Mouse (Mus musculus) thymus, adult 18-20 months (tissue): ENCODE results near the gene Olfr518.

Source experiments
- DNase-seq, 2 experiments: peaks; one replicate each; pipeline ENCODE4 v3.0.0; 2022; ENCODE audit warnings: mixed read lengths in 2 of 2

Gene Olfr518

GRCm38 (mm10) chr7:108884906-108885305 lies at the start of gene Olfr518:
TSS of gene Olfr518 (minus strand) at chr7:108885006.
- no peak for DNase-seq

- peak; percentile 79 to 92 for DNase-seq
Measured at GRCm38 (mm10) chr7:108933794-108934731, 49.3 kb upstream of the Olfr518 start, which contains the start of gene Eif3f. TSS of gene Eif3f (plus strand) at chr7:108934417.

DNA sequence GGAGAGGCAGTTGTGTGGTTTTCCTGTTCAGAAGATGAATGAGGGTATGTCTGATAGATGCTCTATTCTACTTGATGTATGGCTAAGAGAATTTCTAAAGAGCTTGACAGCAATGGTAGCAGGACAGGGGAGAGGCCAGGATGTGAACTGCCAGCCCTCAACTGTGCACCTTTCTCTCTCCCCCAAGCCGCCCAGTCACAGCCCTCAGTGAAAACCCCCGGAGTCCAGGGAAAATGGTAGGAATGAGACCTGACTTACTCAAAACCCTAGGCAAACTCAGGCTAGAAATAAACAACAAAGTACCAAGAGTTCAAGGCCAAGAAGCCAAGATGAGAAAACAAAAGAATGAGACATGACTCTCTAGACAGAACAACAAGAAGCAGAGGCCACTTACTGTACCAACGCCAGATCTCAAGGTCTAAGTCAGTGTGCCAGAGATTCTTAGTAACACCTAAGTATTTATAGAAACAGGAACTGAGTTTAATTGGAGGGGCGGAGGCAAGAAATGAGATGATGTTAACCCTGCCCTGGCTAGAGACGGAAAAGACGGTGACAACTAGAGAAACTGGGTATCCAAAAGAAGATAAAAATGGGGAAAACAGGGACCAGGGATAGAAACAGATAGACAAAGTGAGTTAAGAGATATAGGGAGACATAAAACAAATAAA lies 45.1 kb upstream of the Olfr518 start, which contains the start of gene Nlrp10:
TSS of gene Nlrp10 (minus strand) at position 453 of the 668 bp plus-strand sequence.
- no peak for DNase-seq

GRCm38 (mm10) chr7:108928280-108929188 lies 43.7 kb upstream of the Olfr518 start:
- no peak for DNase-seq

DNA sequence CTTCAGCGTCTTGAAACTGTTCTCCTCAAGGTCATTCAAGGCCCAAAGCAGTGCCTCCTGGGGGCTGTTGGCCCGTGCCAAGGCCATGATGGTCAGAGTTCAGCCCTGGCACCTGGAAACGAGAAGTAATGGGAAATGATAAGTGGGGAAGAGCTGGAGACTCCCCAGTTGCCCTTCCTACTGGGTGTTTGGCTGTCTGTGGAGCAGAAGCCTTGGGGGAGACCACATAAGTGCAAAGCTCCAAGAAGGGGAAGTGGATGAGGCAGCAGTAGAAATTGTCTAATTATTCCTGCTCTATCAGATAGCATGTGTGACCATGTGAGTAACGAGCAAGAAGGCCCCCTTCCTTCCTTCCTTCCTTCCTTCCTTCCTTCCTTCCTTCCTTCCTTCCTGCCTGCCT lies 42.2 kb upstream of the Olfr518 start:
- no peak for DNase-seq

- DNase-seq, result no peak
Measured at GRCm38 (mm10) chr7:108903969-108904368, 19.2 kb upstream of the Olfr518 start.

DNA sequence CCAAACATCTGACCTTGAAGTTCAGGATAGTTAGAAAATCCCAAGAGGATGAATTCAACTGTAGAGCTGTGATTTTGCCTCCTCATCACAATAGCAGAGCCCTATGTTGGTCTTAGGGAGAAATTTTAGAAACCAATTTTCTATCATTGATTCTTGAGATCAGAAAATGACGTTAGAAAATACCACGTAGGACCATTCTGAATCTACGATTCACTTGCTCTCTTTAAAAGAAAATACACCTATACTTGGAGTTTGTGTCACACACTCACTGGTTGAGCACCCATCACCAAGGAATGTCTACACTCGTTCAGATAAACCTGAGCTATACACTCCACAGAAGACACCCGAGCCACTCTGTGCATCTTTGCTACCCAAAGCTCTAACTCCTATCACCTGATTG lies 9.5 kb upstream of the Olfr518 start, which contains the start of gene Olfr519:
TSS of gene Olfr519 (minus strand) at position 101 of the 400 bp plus-strand sequence.
- DNase-seq, result no peak

- DNase-seq, result no peak
Measured at GRCm38 (mm10) chr7:108872279-108872678, 12.5 kb downstream of the Olfr518 start, which contains the start of gene Olfr517. TSS of gene Olfr517 (minus strand) at chr7:108872379.

DNA sequence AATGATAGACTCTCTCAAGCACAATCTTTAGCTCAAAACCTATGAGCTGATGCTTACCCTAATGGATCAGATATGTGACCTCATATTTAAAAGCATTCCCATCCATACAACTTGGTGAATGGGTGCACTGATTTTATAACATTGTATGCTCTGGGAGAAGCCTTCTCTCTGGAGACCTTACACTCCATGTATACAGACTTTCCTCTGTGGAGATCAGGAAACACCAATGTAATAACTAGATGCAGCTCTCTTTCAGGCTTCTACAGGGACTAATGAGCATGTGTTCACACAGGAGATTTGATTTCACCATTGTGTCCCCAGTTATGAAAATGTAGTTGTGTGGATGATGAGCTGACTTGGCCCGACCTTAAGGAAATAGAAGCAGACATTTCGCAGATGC lies 34.4 kb downstream of the Olfr518 start, which contains the start of gene Olfr516:
TSS of gene Olfr516 (minus strand) at position 101 of the 400 bp plus-strand sequence.
- no peak for DNase-seq
